Mouse (Mus musculus): ENCODE data around the gene Cd163. TPM values are rescaled to one million over a fixed set of nuclear protein-coding genes. Genes with fewer than 3 reads are reported as not detected.
"Not testable (repeated sequence)": the region's sequence is repeated elsewhere in the genome, so short reads cannot be mapped to it uniquely, and the experiment has no call there.

Cd163 gene
- polyA plus RNA-seq, 1 experiment from 2014 or later: not detected

- H3K9me3 ChIP-seq (ENCODE audit: control insufficient read depth, low read length); H3K36me3 ChIP-seq (ENCODE audit: control insufficient read depth, insufficient read depth, low read length); ATAC-seq (ENCODE audit: insufficient number of reproducible peaks, low FRiP score, low TSS enrichment, low read depth); H3K27ac ChIP-seq (replicated peaks; ENCODE audit: low read depth, low read length); H3K27me3 ChIP-seq (ENCODE audit: control insufficient read depth, insufficient read depth, low read length); H3K4me2 ChIP-seq (ENCODE audit: low read depth, severe bottlenecking); H3K4me3 ChIP-seq (ENCODE audit: low read depth, low read length); H3K4me1 ChIP-seq (ENCODE audit: control insufficient read depth, insufficient read depth, low read length); H3K9ac ChIP-seq (ENCODE audit: low read length); DNase-seq (ENCODE audit: low spot score): not testable (repeated sequence)
- 95% methylated on average over 4 of the region's 5 CpGs for WGBS
These were observed 7.1 kb upstream of the Cd163 start for GRCm38 (mm10) chr6:124297378-124297777.

- H3K4me2 ChIP-seq (ENCODE audit: low read depth, severe bottlenecking): no peak overlapping the region
- H3K36me3 ChIP-seq (ENCODE audit: control insufficient read depth, insufficient read depth, low read length): no peaks in the 10 kb centered on the region
- no peak overlapping the region for H3K27ac ChIP-seq (replicated peaks; ENCODE audit: low read depth, low read length)
- H3K4me3 ChIP-seq (ENCODE audit: low read depth, low read length): no peak overlapping the region
- ATAC-seq (ENCODE audit: insufficient number of reproducible peaks, low FRiP score, low TSS enrichment, low read depth): no peak
- no peak for DNase-seq (ENCODE audit: low spot score)
- no peaks in the 10 kb centered on the region for H3K27me3 ChIP-seq (ENCODE audit: control insufficient read depth, insufficient read depth, low read length)
- H3K9ac ChIP-seq (ENCODE audit: low read length): no peak overlapping the region
- H3K4me1 ChIP-seq (ENCODE audit: control insufficient read depth, insufficient read depth, low read length): no peaks in the 10 kb centered on the region
- WGBS: 80% methylated on average over 3 of the region's 3 CpGs
- H3K9me3 ChIP-seq (ENCODE audit: control insufficient read depth, low read length): no peaks in the 10 kb centered on the region
These were observed 2.8 kb upstream of the Cd163 start for GRCm38 (mm10) chr6:124301447-124302192.

- WGBS: 88% methylated on average over 8 of the region's 8 CpGs
- H3K27ac ChIP-seq (replicated peaks; ENCODE audit: low read depth, low read length): no peak overlapping the region
- no peaks in the 10 kb centered on the region for H3K9me3 ChIP-seq (ENCODE audit: control insufficient read depth, low read length)
- ATAC-seq (ENCODE audit: insufficient number of reproducible peaks, low FRiP score, low TSS enrichment, low read depth) (no peak), DNase-seq (ENCODE audit: low spot score) (no peak)
- no peak overlapping the region for H3K4me3 ChIP-seq (ENCODE audit: low read depth, low read length)
- no peak overlapping the region for H3K4me2 ChIP-seq (ENCODE audit: low read depth, severe bottlenecking)
- H3K36me3 ChIP-seq (ENCODE audit: control insufficient read depth, insufficient read depth, low read length): no peaks in the 10 kb centered on the region
- no peaks in the 10 kb centered on the region for H3K27me3 ChIP-seq (ENCODE audit: control insufficient read depth, insufficient read depth, low read length)
- no peaks in the 10 kb centered on the region for H3K4me1 ChIP-seq (ENCODE audit: control insufficient read depth, insufficient read depth, low read length)
- no peak overlapping the region for H3K9ac ChIP-seq (ENCODE audit: low read length)
These were observed 4.5 kb downstream of the Cd163 start for GRCm38 (mm10) chr6:124308935-124309334.

GRCm38 (mm10) chr6:124312292-124312691 is 7.8 kb downstream of the Cd163 start:
- Histone ChIP-seq H3K36me3 (ENCODE audit: control insufficient read depth, insufficient read depth, low read length) (no peaks in the 10 kb centered on the region), H3K9ac (ENCODE audit: low read length) (no peak overlapping the region), H3K27ac (replicated peaks; ENCODE audit: low read depth, low read length) (no peak overlapping the region), H3K9me3 (ENCODE audit: control insufficient read depth, low read length) (no peaks in the 10 kb centered on the region), H3K4me2 (ENCODE audit: low read depth, severe bottlenecking) (no peak overlapping the region), H3K4me1 (ENCODE audit: control insufficient read depth, insufficient read depth, low read length) (no peaks in the 10 kb centered on the region), H3K27me3 (ENCODE audit: control insufficient read depth, insufficient read depth, low read length) (no peaks in the 10 kb centered on the region), H3K4me3 (ENCODE audit: low read depth, low read length) (no peak overlapping the region)
- no peak for DNase-seq (ENCODE audit: low spot score)
- 85% methylated on average over 6 of the region's 6 CpGs for WGBS
- no peak for ATAC-seq (ENCODE audit: insufficient number of reproducible peaks, low FRiP score, low TSS enrichment, low read depth)

DNA sequence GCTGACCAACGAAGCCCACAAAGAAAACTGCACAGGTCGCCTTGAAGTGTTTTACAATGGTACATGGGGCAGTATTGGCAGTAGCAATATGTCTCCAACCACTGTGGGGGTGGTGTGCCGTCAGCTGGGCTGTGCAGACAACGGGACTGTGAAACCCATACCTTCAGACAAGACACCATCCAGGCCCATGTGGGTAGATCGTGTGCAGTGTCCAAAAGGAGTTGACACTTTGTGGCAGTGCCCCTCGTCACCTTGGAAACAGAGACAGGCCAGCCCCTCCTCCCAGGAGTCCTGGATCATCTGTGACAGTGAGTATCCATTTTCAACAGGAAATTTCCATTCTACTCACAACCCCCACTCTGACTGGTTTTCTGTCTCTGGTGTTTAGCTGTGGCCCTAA is 15.9 kb downstream of the Cd163 start:
- Histone ChIP-seq H3K4me1 (ENCODE audit: control insufficient read depth, insufficient read depth, low read length) (no peaks in the 10 kb centered on the region), H3K36me3 (ENCODE audit: control insufficient read depth, insufficient read depth, low read length) (no peaks in the 10 kb centered on the region), H3K27me3 (ENCODE audit: control insufficient read depth, insufficient read depth, low read length) (no peaks in the 10 kb centered on the region), H3K4me3 (ENCODE audit: low read depth, low read length) (no peak overlapping the region), H3K27ac (replicated peaks; ENCODE audit: low read depth, low read length) (no peak overlapping the region), H3K9ac (ENCODE audit: low read length) (no peak overlapping the region), H3K9me3 (ENCODE audit: control insufficient read depth, low read length) (no peaks in the 10 kb centered on the region), H3K4me2 (ENCODE audit: low read depth, severe bottlenecking) (no peak overlapping the region)
- DNase-seq (ENCODE audit: low spot score) (no peak), ATAC-seq (ENCODE audit: insufficient number of reproducible peaks, low FRiP score, low TSS enrichment, low read depth) (no peak)
- 66% methylated on average over 6 of the region's 6 CpGs for WGBS

GRCm38 (mm10) chr6:124321481-124322475 is 17.3 kb downstream of the Cd163 start:
- H3K9ac ChIP-seq (ENCODE audit: low read length): no peak overlapping the region
- no peak overlapping the region for H3K27ac ChIP-seq (replicated peaks; ENCODE audit: low read depth, low read length)
- H3K4me1 ChIP-seq (ENCODE audit: control insufficient read depth, insufficient read depth, low read length): no peaks in the 10 kb centered on the region
- ATAC-seq (ENCODE audit: insufficient number of reproducible peaks, low FRiP score, low TSS enrichment, low read depth): no peak
- no peak overlapping the region for H3K4me3 ChIP-seq (ENCODE audit: low read depth, low read length)
- no peak for DNase-seq (ENCODE audit: low spot score)
- H3K9me3 ChIP-seq (ENCODE audit: control insufficient read depth, low read length): no peaks in the 10 kb centered on the region
- H3K27me3 ChIP-seq (ENCODE audit: control insufficient read depth, insufficient read depth, low read length): no peaks in the 10 kb centered on the region
- no peaks in the 10 kb centered on the region for H3K36me3 ChIP-seq (ENCODE audit: control insufficient read depth, insufficient read depth, low read length)
- WGBS: 81% methylated on average over 16 of the region's 16 CpGs
- no peak overlapping the region for H3K4me2 ChIP-seq (ENCODE audit: low read depth, severe bottlenecking)

DNA sequence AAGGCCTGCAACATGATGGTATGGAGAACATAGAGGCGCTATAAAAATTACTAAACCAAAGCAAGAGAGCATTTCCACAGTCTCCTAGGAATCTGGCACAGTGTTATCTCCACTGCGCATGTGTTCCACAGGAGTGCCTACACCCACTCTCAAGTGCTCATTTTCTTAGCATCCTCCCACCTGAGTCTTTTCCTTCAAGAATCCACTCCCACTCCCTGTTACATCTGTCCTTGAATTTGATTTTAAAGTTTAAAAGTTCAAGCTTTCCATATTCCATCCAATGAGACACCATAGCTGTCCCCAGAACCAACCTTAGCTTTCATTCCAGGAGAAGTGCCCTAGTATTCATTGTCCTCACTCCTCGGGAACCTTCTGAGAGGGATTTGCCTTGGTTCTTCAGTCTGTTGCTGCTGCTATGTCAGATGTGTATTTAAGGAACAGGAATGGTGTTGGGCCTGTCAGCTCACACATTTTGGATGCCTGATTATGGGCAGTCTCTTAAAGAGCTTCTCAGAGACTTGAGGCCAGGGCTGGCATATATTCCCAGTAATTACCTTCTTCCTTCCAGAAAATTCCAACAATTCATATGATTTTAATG is 24.0 kb downstream of the Cd163 start:
- WGBS: 90% methylated on average over 3 of the region's 3 CpGs
- H3K9ac ChIP-seq (ENCODE audit: low read length): no peak overlapping the region
- ATAC-seq (ENCODE audit: insufficient number of reproducible peaks, low FRiP score, low TSS enrichment, low read depth) (no peak), DNase-seq (ENCODE audit: low spot score) (no peak)
- H3K27ac ChIP-seq (replicated peaks; ENCODE audit: low read depth, low read length): no peak overlapping the region
- H3K27me3 ChIP-seq (ENCODE audit: control insufficient read depth, insufficient read depth, low read length): no peaks in the 10 kb centered on the region
- no peaks in the 10 kb centered on the region for H3K4me1 ChIP-seq (ENCODE audit: control insufficient read depth, insufficient read depth, low read length)
- H3K4me2 ChIP-seq (ENCODE audit: low read depth, severe bottlenecking): no peak overlapping the region
- H3K36me3 ChIP-seq (ENCODE audit: control insufficient read depth, insufficient read depth, low read length): no peaks in the 10 kb centered on the region
- no peak overlapping the region for H3K4me3 ChIP-seq (ENCODE audit: low read depth, low read length)
- H3K9me3 ChIP-seq (ENCODE audit: control insufficient read depth, low read length): no peaks in the 10 kb centered on the region

GRCm38 (mm10) chr6:124329622-124330021 is 25.2 kb downstream of the Cd163 start:
- Histone ChIP-seq H3K36me3 (ENCODE audit: control insufficient read depth, insufficient read depth, low read length) (no peaks in the 10 kb centered on the region), H3K27me3 (ENCODE audit: control insufficient read depth, insufficient read depth, low read length) (no peaks in the 10 kb centered on the region), H3K4me2 (ENCODE audit: low read depth, severe bottlenecking) (no peak overlapping the region), H3K27ac (replicated peaks; ENCODE audit: low read depth, low read length) (no peak overlapping the region), H3K9ac (ENCODE audit: low read length) (no peak overlapping the region), H3K4me1 (ENCODE audit: control insufficient read depth, insufficient read depth, low read length) (no peaks in the 10 kb centered on the region), H3K4me3 (ENCODE audit: low read depth, low read length) (no peak overlapping the region), H3K9me3 (ENCODE audit: control insufficient read depth, low read length) (no peaks in the 10 kb centered on the region)
- DNase-seq (ENCODE audit: low spot score): no peak
- no peak for ATAC-seq (ENCODE audit: insufficient number of reproducible peaks, low FRiP score, low TSS enrichment, low read depth)
- 89% methylated on average over 7 of the region's 7 CpGs for WGBS

Data from limb, embryonic 11.5 days (tissue).